Comparison of ENCODE assay signal across 8 mouse cellular contexts in genomic region chr14:52008321-52009203, GRCm38 (mm10). TPM values are rescaled to one million over a fixed set of nuclear protein-coding genes. Genes with fewer than 3 reads are reported as not detected.
DNase-seq lines count a peak whose midpoint lies in the region; ATAC-seq lines count a peak whose summit lies in the region.

No protein-coding gene starts in this region.

- H3K4me3 ChIP-seq in intestine, embryonic 15.5 days (replicated peaks), result no peak overlapping the region
- peak overlapping the region; percentile 77 for H3K4me3 ChIP-seq in midbrain, embryonic 12.5 days

- H3K9me3 ChIP-seq in intestine, embryonic 15.5 days, result no peaks in the 10 kb centered on the region
- no peaks in the 10 kb centered on the region for H3K9me3 ChIP-seq in midbrain, embryonic 12.5 days

- WGBS in intestine, embryonic 15.5 days, result 58% methylated on average over 38 of the region's 38 CpGs
- WGBS in midbrain, embryonic 12.5 days, result 50% methylated on average over 38 of the region's 38 CpGs

- H3K4me2 ChIP-seq in intestine, embryonic 15.5 days (replicated peaks), result no peak overlapping the region; the same call in 1 of the 2 replicates
- peak overlapping the region; percentile 79 for H3K4me2 ChIP-seq in midbrain, embryonic 12.5 days (replicated peaks)

- intact Hi-C loops in gastrocnemius, postnatal 36 days (cut with DNase I), result loop anchor here (2.0 kb wide), 1 partner anchor 108 kb away; no protein-coding TSS in a partner anchor
- intact Hi-C loops in left cerebral cortex, postnatal 4 days (cut with DNase I), result loop anchor here (5.0 kb wide), 1 partner anchor 116 kb away; the partner anchor contains the start of gene Slc39a2

- DNase-seq in adrenal gland, adult 8-10 months, result peak; percentile 82
- peak; percentile 84 for DNase-seq in embryo, embryonic 11.5 days (ENCODE audit: low read depth, low spot score)
- DNase-seq in gastrocnemius, postnatal 36 days, result peak; percentile 77 to 89
- DNase-seq in left cerebral cortex, postnatal 4 days, result peak; percentile 95
- peak; percentile 96 for DNase-seq in right cerebral cortex, postnatal 4 days
- DNase-seq in urinary bladder, postnatal 4 days (ENCODE audit: low spot score in 2 of 2), result peak; percentile 82 to 91

- no peak overlapping the region for H3K27ac ChIP-seq in intestine, embryonic 15.5 days
- H3K27ac ChIP-seq in midbrain, embryonic 12.5 days (replicated peaks), result peak overlapping the region; percentile 100

- peak; percentile 79 for ATAC-seq in intestine, embryonic 15.5 days
- ATAC-seq in midbrain, embryonic 12.5 days (ENCODE audit: low FRiP score, low read depth), result peak; percentile 14; the same call in 1 of the 2 replicates

- peaks cover 22% of the 10 kb centered on the region for H3K4me1 ChIP-seq in intestine, embryonic 15.5 days (replicated peaks)
- H3K4me1 ChIP-seq in midbrain, embryonic 12.5 days, result peaks cover 89% of the 10 kb centered on the region

- peaks cover 39% of the 10 kb centered on the region for H3K36me3 ChIP-seq in intestine, embryonic 15.5 days
- H3K36me3 ChIP-seq in midbrain, embryonic 12.5 days, result peaks cover 44% of the 10 kb centered on the region

- no peaks in the 10 kb centered on the region for H3K27me3 ChIP-seq in intestine, embryonic 15.5 days (replicated peaks)
- no peaks in the 10 kb centered on the region for H3K27me3 ChIP-seq in midbrain, embryonic 12.5 days

- H3K9ac ChIP-seq in intestine, embryonic 15.5 days, result no peak overlapping the region; the same call in 1 of the 2 replicates
- H3K9ac ChIP-seq in midbrain, embryonic 12.5 days (replicated peaks), result peak overlapping the region; percentile 67

RNA-seq across cellular contexts. Expression of gene Tmem253, which starts 6.9 kb away (rescaled TPM):
- 1 to 10 TPM; 1.1 to 2.2 (median 1.6) TPM for total RNA-seq in adrenal gland, adult 8-10 months (2022)
- 1 to 10 TPM; 1.3 to 1.5 TPM for total RNA-seq in gastrocnemius, postnatal 36 days (2021)
- 50.1 and 60.0 TPM in 2 replicates for polyA plus RNA-seq in intestine, embryonic 15.5 days (2015; fragmentation: Nextera tagmentation; extraction: Ambion mirVana)
- under 1 TPM in 1 of 2 experiments, not detected in 1; 0.38 TPM for total RNA-seq in left cerebral cortex, postnatal 4 days (2021)
- polyA plus RNA-seq in midbrain, embryonic 12.5 days (2016; fragmentation: Nextera tagmentation; extraction: Ambion mirVana), result 1.0 and 2.1 TPM in 2 replicates

RNA-seq across cellular contexts. Expression of gene Zfp219, which starts 12.0 kb away (rescaled TPM):
- 10 to 100 TPM; 52.7 to 86.6 (median 71.6) TPM for total RNA-seq in adrenal gland, adult 8-10 months (2022)
- total RNA-seq in gastrocnemius, postnatal 36 days (2021), result 10 to 100 TPM in 1 of 2 experiments, 1 to 10 TPM in 1; 9.7 to 12.4 TPM
- 29.7 and 29.8 TPM in 2 replicates for polyA plus RNA-seq in intestine, embryonic 15.5 days (2015; fragmentation: Nextera tagmentation; extraction: Ambion mirVana)
- 10 to 100 TPM; 32.3 to 36.7 TPM for total RNA-seq in left cerebral cortex, postnatal 4 days (2021)
- polyA plus RNA-seq in midbrain, embryonic 12.5 days (2016; fragmentation: Nextera tagmentation; extraction: Ambion mirVana), result 111 and 112 TPM in 2 replicates

RNA-seq across cellular contexts. Expression of gene Arhgef40, which starts 24.0 kb away (rescaled TPM):
- total RNA-seq in adrenal gland, adult 8-10 months (2022), result 10 to 100 TPM; 40.7 to 74.9 (median 57.2) TPM
- total RNA-seq in gastrocnemius, postnatal 36 days (2021), result 10 to 100 TPM; 13.9 to 18.5 TPM
- polyA plus RNA-seq in intestine, embryonic 15.5 days (2015; fragmentation: Nextera tagmentation; extraction: Ambion mirVana), result 64.4 and 65.9 TPM in 2 replicates
- 10 to 100 TPM; 59.8 to 68.1 TPM for total RNA-seq in left cerebral cortex, postnatal 4 days (2021)
- polyA plus RNA-seq in midbrain, embryonic 12.5 days (2016; fragmentation: Nextera tagmentation; extraction: Ambion mirVana), result 116 and 122 TPM in 2 replicates

RNA-seq across cellular contexts. Expression of gene Olfr221, which starts 33.7 kb away (rescaled TPM):
- not detected for total RNA-seq in adrenal gland, adult 8-10 months (2022)
- not detected for total RNA-seq in gastrocnemius, postnatal 36 days (2021)
- not detected in 2 replicates for polyA plus RNA-seq in intestine, embryonic 15.5 days (2015; fragmentation: Nextera tagmentation; extraction: Ambion mirVana)
- total RNA-seq in left cerebral cortex, postnatal 4 days (2021), result not detected
- not detected in 2 replicates for polyA plus RNA-seq in midbrain, embryonic 12.5 days (2016; fragmentation: Nextera tagmentation; extraction: Ambion mirVana)
